Mouse (Mus musculus): ENCODE results near the gene Trio.

Trio gene

GRCm38 (mm10) chr15:27944898-27945297 is 80.8 kb downstream of the Trio start:
- no peak for DNase-seq (ENCODE audit: low spot score)

- DNase-seq (ENCODE audit: low spot score) = no peak
These were observed 82.0 kb downstream of the Trio start for GRCm38 (mm10) chr15:27943486-27944195.

- DNase-seq (ENCODE audit: low spot score) = no peak
These were observed 83.3 kb downstream of the Trio start for GRCm38 (mm10) chr15:27942148-27942847.

GRCm38 (mm10) chr15:27941441-27941840 is 84.2 kb downstream of the Trio start:
- DNase-seq (ENCODE audit: low spot score) = no peak

GRCm38 (mm10) chr15:27941020-27941419 is 84.6 kb downstream of the Trio start:
- DNase-seq (ENCODE audit: low spot score) = no peak

- DNase-seq (ENCODE audit: low spot score) = no peak
These were observed 85.6 kb downstream of the Trio start for GRCm38 (mm10) chr15:27940032-27940431.

- DNase-seq (ENCODE audit: low spot score) = no peak
These were observed 86.8 kb downstream of the Trio start for GRCm38 (mm10) chr15:27938886-27939285.

GRCm38 (mm10) chr15:27937861-27938833 is 87.5 kb downstream of the Trio start:
- DNase-seq (ENCODE audit: low spot score) = no peak

- peak; percentile 66 for DNase-seq (ENCODE audit: low spot score)
These were observed 88.4 kb downstream of the Trio start for GRCm38 (mm10) chr15:27937003-27937860.

GRCm38 (mm10) chr15:27935772-27936746 is 89.6 kb downstream of the Trio start:
- no peak for DNase-seq (ENCODE audit: low spot score)

- DNase-seq (ENCODE audit: low spot score) = no peak
These were observed 92.4 kb downstream of the Trio start for GRCm38 (mm10) chr15:27933270-27933669.

- no peak for DNase-seq (ENCODE audit: low spot score)
These were observed 93.8 kb downstream of the Trio start for GRCm38 (mm10) chr15:27931891-27932290.

GRCm38 (mm10) chr15:27931459-27931858 is 94.2 kb downstream of the Trio start:
- DNase-seq (ENCODE audit: low spot score) = no peak

GRCm38 (mm10) chr15:27927614-27928013 is 98.0 kb downstream of the Trio start:
- no peak for DNase-seq (ENCODE audit: low spot score)

GRCm38 (mm10) chr15:27926941-27927340 is 98.7 kb downstream of the Trio start:
- no peak for DNase-seq (ENCODE audit: low spot score)

- no peak for DNase-seq (ENCODE audit: low spot score)
These were observed 99.2 kb downstream of the Trio start for GRCm38 (mm10) chr15:27926450-27926849.

GRCm38 (mm10) chr15:27925865-27926264 is 99.8 kb downstream of the Trio start:
- DNase-seq (ENCODE audit: low spot score) = no peak

GRCm38 (mm10) chr15:27925004-27925635 is 100.5 kb downstream of the Trio start:
- no peak for DNase-seq (ENCODE audit: low spot score)

- no peak for DNase-seq (ENCODE audit: low spot score)
These were observed 101.7 kb downstream of the Trio start for GRCm38 (mm10) chr15:27923987-27924341.
